Mouse (Mus musculus) heart, postnatal 0 days (tissue): ENCODE results near the gene Nup98. TPM values are rescaled to one million over a fixed set of nuclear protein-coding genes. Genes with fewer than 3 reads are reported as not detected.

Experiments used
- ATAC-seq: fragments of 200-750 bp; cut with Nextera tagmentation; 2 replicates; pipeline ENCODE4 v1.8.0; 2017; ENCODE audit warnings: low read depth, moderate number of reproducible peaks, moderate library complexity; ENCODE audit not compliant: insufficient read depth
- DNase-seq: peaks from one replicate; pipeline ENCODE4 v3.0.0-alpha.2; 2016; ENCODE audit warnings: low spot score
- H3K27ac ChIP-seq: fragments of 300-500 bp; sonication (generic); 2 replicates; pipeline ENCODE4 v1.5.1; 2014; ENCODE audit warnings: low read depth, mild to moderate bottlenecking
- H3K27me3 ChIP-seq: fragments of 300-500 bp; sonication (generic); 2 replicates; pipeline ENCODE4 v1.6.1; 2014; ENCODE audit warnings: low read length, mixed read lengths; ENCODE audit not compliant: control insufficient read depth, insufficient read depth
- H3K36me3 ChIP-seq: fragments of 300-500 bp; sonication (generic); replicated peaks from 2 replicates; pipeline ENCODE4 v1.6.1; 2014; ENCODE audit warnings: low read length, mixed read lengths; ENCODE audit not compliant: control insufficient read depth, insufficient read depth
- H3K4me1 ChIP-seq: fragments of 300-500 bp; sonication (generic); 2 replicates; pipeline ENCODE4 v1.6.1; 2014; ENCODE audit warnings: antibody characterized with exemption; ENCODE audit not compliant: control insufficient read depth, insufficient read depth
- H3K4me2 ChIP-seq: fragments of 300-500 bp; sonication (generic); 2 replicates; pipeline ENCODE4 v1.6.1; 2014; ENCODE audit warnings: low read depth, mild to moderate bottlenecking, low read length, moderate library complexity
- H3K4me3 ChIP-seq: fragments of 300-500 bp; sonication (generic); 2 replicates; pipeline ENCODE4 v1.5.1; 2014; ENCODE audit warnings: low read depth, low read length
- H3K9ac ChIP-seq: fragments of 300-500 bp; sonication (generic); replicated peaks from 2 replicates; pipeline ENCODE4 v1.6.1; 2014; ENCODE audit warnings: low read depth, low read length, mixed read lengths
- H3K9me3 ChIP-seq: fragments of 300-500 bp; sonication (generic); replicated peaks from 2 replicates; pipeline ENCODE4 v1.6.1; 2016; ENCODE audit warnings: low read length; ENCODE audit not compliant: control insufficient read depth
- CTCF ChIP-seq: IDR thresholded peaks from 2 replicates; pipeline ENCODE4 v1.5.1; 2016; ENCODE audit warnings: antibody characterized with exemption, control low read depth, low read depth
- EP300 ChIP-seq: IDR thresholded peaks from 2 replicates; pipeline ENCODE4 v1.6.1; 2016; ENCODE audit warnings: antibody characterized with exemption, low read depth
- WGBS: fragments of 180-500 bp; shearing (Covaris S2); extraction: QIAGEN DNeasy Blood & Tissue Kit; methylation state at CpG from one replicate; pipeline ENCODE4 v1.1.7; 2014; 5-methylcytosine and 5-hydroxymethylcytosine counted together
- polyA plus RNA-seq: library from polyadenylated mRNA; unstranded; fragments of >200 nt; fragmentation: Nextera tagmentation; extraction: Ambion mirVana; gene quantifications from 2 replicates; pipeline ENCODE4 v1.2.1, GENCODE M21; 2015
- total RNA-seq: library from RNA; depleted of rRNA; stranded (reverse); fragments of >200 nt; gene quantifications from 2 replicates; pipeline ENCODE4 v1.2.3, GENCODE M21; 2014; ENCODE audit warnings: low replicate concordance

Gene Nup98
- total and polyA plus RNA-seq, 2 experiments from 2014 or later: 12.2 to 28.0 TPM

- DNase-seq: no peak
- H3K27me3 ChIP-seq: no peaks in the 10 kb centered on the region
Observed at GRCm38 (mm10) chr7:102200996-102201785, 8.8 kb downstream of the Nup98 start.

DNA sequence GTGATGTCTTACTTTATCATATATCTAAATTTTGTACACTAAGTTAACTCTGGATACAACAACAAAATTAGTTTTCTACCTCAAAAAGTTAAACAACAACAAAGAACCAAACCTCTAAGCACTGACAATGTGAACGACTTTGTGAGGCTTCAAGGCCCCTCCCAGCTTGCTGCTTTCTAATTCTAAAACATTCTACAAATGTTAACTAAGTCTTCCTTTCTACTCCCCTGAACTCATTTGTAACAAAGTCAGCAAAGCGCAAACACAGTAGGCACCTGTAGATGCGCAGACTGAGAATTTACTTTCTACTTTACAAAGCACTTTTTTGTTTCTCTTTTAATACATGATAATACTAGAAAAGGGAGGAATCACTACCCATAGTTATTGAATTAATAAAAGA lies 9.4 kb downstream of the Nup98 start:
- Histone ChIP-seq H3K27ac (no peak overlapping the region), H3K4me2 (no peak overlapping the region), H3K9me3 (no peaks in the 10 kb centered on the region), H3K4me3 (no peak overlapping the region), H3K27me3 (no peaks in the 10 kb centered on the region), H3K9ac (no peak overlapping the region), H3K4me1 (no peaks in the 10 kb centered on the region), H3K36me3 (no peaks in the 10 kb centered on the region)
- no peak for TF ChIP-seq CTCF
- no peak for TF ChIP-seq EP300
- WGBS: 78% methylated on average over 3 of the region's 3 CpGs
- no peak for ATAC-seq
- no peak for DNase-seq

More at GRCm38 (mm10) chr7:102200996-102201785, 8.8 kb downstream of the Nup98 start:
- Histone ChIP-seq H3K27ac (no peak overlapping the region), H3K36me3 (no peaks in the 10 kb centered on the region), H3K4me2 (no peak overlapping the region), H3K9me3 (no peaks in the 10 kb centered on the region), H3K4me1 (no peaks in the 10 kb centered on the region), H3K4me3 (no peak overlapping the region), H3K9ac (no peak overlapping the region)
- no peak for ATAC-seq
- TF ChIP-seq CTCF (no peak), EP300 (no peak)

GRCm38 (mm10) chr7:102192356-102192755 lies 17.6 kb downstream of the Nup98 start:
- H3K4me3 ChIP-seq: no peak overlapping the region
- H3K9ac ChIP-seq: no peak overlapping the region
- no peak for DNase-seq
- peaks cover 50% of the 10 kb centered on the region for H3K36me3 ChIP-seq
- no peaks in the 10 kb centered on the region for H3K27me3 ChIP-seq
- no peak for ATAC-seq
- no peaks in the 10 kb centered on the region for H3K9me3 ChIP-seq
- H3K27ac ChIP-seq: no peak overlapping the region
- H3K4me1 ChIP-seq: no peaks in the 10 kb centered on the region
- WGBS: 90% methylated on average over 1 of the region's 1 CpGs
- TF ChIP-seq EP300 (no peak), CTCF (peak; percentile 40; the same call in 1 of the 2 replicates)
- H3K4me2 ChIP-seq: no peak overlapping the region

- H3K9me3 ChIP-seq: no peaks in the 10 kb centered on the region
- H3K27ac ChIP-seq: no peak overlapping the region
- 89% methylated on average over 3 of the region's 3 CpGs for WGBS
- H3K27me3 ChIP-seq: no peaks in the 10 kb centered on the region
- no peak for ATAC-seq
- DNase-seq: no peak
- H3K9ac ChIP-seq: no peak overlapping the region
- no peaks in the 10 kb centered on the region for H3K4me1 ChIP-seq
- H3K4me2 ChIP-seq: no peak overlapping the region
- peaks cover 58% of the 10 kb centered on the region for H3K36me3 ChIP-seq
- TF ChIP-seq CTCF: no peak
- TF ChIP-seq EP300: no peak
- no peak overlapping the region for H3K4me3 ChIP-seq
Observed at GRCm38 (mm10) chr7:102183849-102184248, 26.1 kb downstream of the Nup98 start.

- no peak overlapping the region for H3K4me2 ChIP-seq
- H3K4me1 ChIP-seq: no peaks in the 10 kb centered on the region
- peaks cover 34% of the 10 kb centered on the region for H3K36me3 ChIP-seq
- ATAC-seq (no peak), DNase-seq (no peak)
- H3K9me3 ChIP-seq: no peaks in the 10 kb centered on the region
- no peak for TF ChIP-seq EP300
- TF ChIP-seq CTCF: peak; percentile 25
- H3K4me3 ChIP-seq: no peak overlapping the region
- no peak overlapping the region for H3K27ac ChIP-seq
- no peaks in the 10 kb centered on the region for H3K27me3 ChIP-seq
- H3K9ac ChIP-seq: no peak overlapping the region
Observed at GRCm38 (mm10) chr7:102170300-102170699, 39.7 kb downstream of the Nup98 start.

DNA sequence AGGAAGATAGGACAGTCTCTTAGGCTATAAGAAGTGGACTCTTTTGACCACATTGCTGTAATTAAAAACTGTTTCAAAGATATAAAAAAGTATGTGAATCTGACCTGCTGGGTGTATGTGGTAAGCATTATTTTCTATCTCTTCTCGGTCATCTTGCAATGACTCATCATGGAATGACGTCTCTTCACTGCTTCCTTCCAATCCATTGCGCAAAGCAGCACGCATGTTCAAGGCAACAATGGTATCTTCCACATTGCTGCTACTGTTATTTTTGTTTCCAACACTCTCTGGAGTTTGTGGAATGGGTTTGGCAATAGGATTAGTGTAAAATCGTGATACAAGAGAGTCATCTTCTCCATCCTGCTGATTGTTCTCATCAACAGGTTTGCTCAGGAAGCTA lies 56.3 kb downstream of the Nup98 start:
- Histone ChIP-seq H3K27ac (no peak overlapping the region), H3K4me2 (no peak overlapping the region), H3K9me3 (no peaks in the 10 kb centered on the region), H3K4me3 (no peak overlapping the region), H3K4me1 (no peaks in the 10 kb centered on the region), H3K36me3 (peaks cover 64% of the 10 kb centered on the region), H3K27me3 (no peaks in the 10 kb centered on the region), H3K9ac (no peak overlapping the region)
- TF ChIP-seq EP300 (no peak), CTCF (no peak)
- DNase-seq (no peak), ATAC-seq (no peak)
- 82% methylated on average over 5 of the region's 5 CpGs for WGBS
